Mouse (Mus musculus) kidney, embryonic 16.5 days (tissue): Measurements from ENCODE around the gene Ints1. TPM values are rescaled to one million over a fixed set of nuclear protein-coding genes. Genes with fewer than 3 reads are reported as not detected.
A peak's percentile ranks its signal among the peaks of the same experiment; 100 is the strongest.
"Not testable (repeated sequence)": the region's sequence is repeated elsewhere in the genome, so short reads cannot be mapped to it uniquely, and the experiment has no call there.

Experiments used
- ATAC-seq: fragments of 200-750 bp; cut with Nextera tagmentation; 2 replicates; pipeline ENCODE4 v1.8.0; 2017; ENCODE audit warnings: moderate TSS enrichment; ENCODE audit not compliant: low FRiP score, low TSS enrichment
- H3K27ac ChIP-seq: fragments of 300-500 bp; sonication (generic); 2 replicates; pipeline ENCODE4 v1.5.1; 2014; ENCODE audit warnings: low read length
- H3K27me3 ChIP-seq: fragments of 300-500 bp; sonication (generic); 2 replicates; pipeline ENCODE4 v1.6.1; 2014; ENCODE audit warnings: low read length, control low read depth, mixed read lengths; ENCODE audit not compliant: insufficient read depth
- H3K36me3 ChIP-seq: fragments of 300-500 bp; sonication (generic); 2 replicates; pipeline ENCODE4 v1.6.1; 2014; ENCODE audit warnings: low read length, control low read depth, mixed read lengths; ENCODE audit not compliant: insufficient read depth
- H3K4me1 ChIP-seq: fragments of 300-500 bp; sonication (generic); 2 replicates; pipeline ENCODE4 v1.6.1; 2014; ENCODE audit warnings: low read length, control low read depth, mixed read lengths; ENCODE audit not compliant: insufficient read depth
- H3K4me2 ChIP-seq: fragments of 300-500 bp; sonication (generic); replicated peaks from 2 replicates; pipeline ENCODE4 v1.6.1; 2014; ENCODE audit warnings: low read depth, low read length
- H3K4me3 ChIP-seq: fragments of 300-500 bp; sonication (generic); 2 replicates; pipeline ENCODE4 v1.5.1; 2014; ENCODE audit warnings: mild to moderate bottlenecking, low read length
- H3K9ac ChIP-seq: fragments of 300-500 bp; sonication (generic); replicated peaks from 2 replicates; pipeline ENCODE4 v1.6.1; 2014; ENCODE audit warnings: low read length
- H3K9me3 ChIP-seq: fragments of 300-500 bp; sonication (generic); 2 replicates; pipeline ENCODE4 v1.6.1; 2016; ENCODE audit warnings: low read length, control low read depth
- WGBS: fragments of 180-500 bp; shearing (Covaris S2); extraction: QIAGEN DNeasy Blood & Tissue Kit; methylation state at CpG from one replicate; pipeline ENCODE4 v1.1.7; 2014; 5-methylcytosine and 5-hydroxymethylcytosine counted together
- polyA plus RNA-seq: library from polyadenylated mRNA; unstranded; fragments of >200 nt; fragmentation: Nextera tagmentation; extraction: Ambion mirVana; gene quantifications from 2 replicates; pipeline ENCODE4 v1.2.1, GENCODE M21; 2015

Gene Ints1
- polyA plus RNA-seq, 1 experiment from 2014 or later = 28.3 TPM

- 91% methylated on average over 8 of the region's 8 CpGs for WGBS
- ATAC-seq = no peak
- no peaks in the 10 kb centered on the region for H3K9me3 ChIP-seq
- no peak overlapping the region for H3K9ac ChIP-seq
- H3K27ac ChIP-seq = no peak overlapping the region
- H3K4me3 ChIP-seq = no peak overlapping the region
- H3K36me3 ChIP-seq = peaks cover 86% of the 10 kb centered on the region
- H3K4me2 ChIP-seq = no peak overlapping the region
- no peaks in the 10 kb centered on the region for H3K4me1 ChIP-seq
- H3K27me3 ChIP-seq = no peaks in the 10 kb centered on the region
Measured at GRCm38 (mm10) chr5:139768216-139768615, 7.3 kb downstream of the Ints1 start.

GRCm38 (mm10) chr5:139764296-139764695 is 11.2 kb downstream of the Ints1 start:
- no peak overlapping the region for H3K4me2 ChIP-seq
- H3K27ac ChIP-seq = no peak overlapping the region
- H3K9me3 ChIP-seq = no peaks in the 10 kb centered on the region
- no peak overlapping the region for H3K4me3 ChIP-seq
- WGBS = 73% methylated on average over 11 of the region's 11 CpGs
- H3K4me1 ChIP-seq = no peaks in the 10 kb centered on the region
- ATAC-seq = 0 out of 2 replicates have a peak, but pooled peaks have one; percentile 16
- no peaks in the 10 kb centered on the region for H3K27me3 ChIP-seq
- peaks cover 78% of the 10 kb centered on the region for H3K36me3 ChIP-seq
- H3K9ac ChIP-seq = no peak overlapping the region

- no peak overlapping the region for H3K27ac ChIP-seq
- 84% methylated on average over 16 of the region's 16 CpGs for WGBS
- H3K9me3 ChIP-seq = no peaks in the 10 kb centered on the region
- ATAC-seq = no peak
- no peak overlapping the region for H3K4me3 ChIP-seq
- no peaks in the 10 kb centered on the region for H3K4me1 ChIP-seq
- no peak overlapping the region for H3K9ac ChIP-seq
- peaks cover 73% of the 10 kb centered on the region for H3K36me3 ChIP-seq
- H3K4me2 ChIP-seq = no peak overlapping the region
- no peaks in the 10 kb centered on the region for H3K27me3 ChIP-seq
Measured at GRCm38 (mm10) chr5:139758096-139758495, 17.4 kb downstream of the Ints1 start.

GRCm38 (mm10) chr5:139756586-139756985 is 18.9 kb downstream of the Ints1 start:
- no peak overlapping the region for H3K4me3 ChIP-seq
- no peak overlapping the region for H3K27ac ChIP-seq
- H3K36me3 ChIP-seq = peaks cover 67% of the 10 kb centered on the region
- ATAC-seq = no peak
- no peaks in the 10 kb centered on the region for H3K9me3 ChIP-seq
- no peak overlapping the region for H3K4me2 ChIP-seq
- WGBS = 90% methylated on average over 2 of the region's 2 CpGs
- no peak overlapping the region for H3K9ac ChIP-seq
- H3K4me1 ChIP-seq = no peaks in the 10 kb centered on the region
- no peaks in the 10 kb centered on the region for H3K27me3 ChIP-seq

GRCm38 (mm10) chr5:139756135-139756534 is 19.3 kb downstream of the Ints1 start:
- no peaks in the 10 kb centered on the region for H3K4me1 ChIP-seq
- no peak for ATAC-seq
- whole genome bisulfite sequencing = 91% methylated on average over 12 of the region's 12 CpGs
- no peaks in the 10 kb centered on the region for H3K27me3 ChIP-seq
- H3K9me3 ChIP-seq = no peaks in the 10 kb centered on the region
- no peak overlapping the region for H3K9ac ChIP-seq
- no peak overlapping the region for H3K4me3 ChIP-seq
- H3K27ac ChIP-seq = no peak overlapping the region
- no peak overlapping the region for H3K4me2 ChIP-seq
- peaks cover 68% of the 10 kb centered on the region for H3K36me3 ChIP-seq

GRCm38 (mm10) chr5:139754753-139755152 is 20.7 kb downstream of the Ints1 start:
- Histone ChIP-seq H3K36me3 (peaks cover 65% of the 10 kb centered on the region), H3K4me3 (no peak overlapping the region), H3K4me1 (no peaks in the 10 kb centered on the region), H3K27me3 (no peaks in the 10 kb centered on the region), H3K4me2 (no peak overlapping the region), H3K9ac (no peak overlapping the region), H3K27ac (no peak overlapping the region), H3K9me3 (no peaks in the 10 kb centered on the region)
- WGBS = 36% methylated on average over 12 of the region's 12 CpGs
- ATAC-seq = no peak

GRCm38 (mm10) chr5:139750535-139750934 is 24.9 kb downstream of the Ints1 start:
- no peak overlapping the region for H3K4me2 ChIP-seq
- H3K9me3 ChIP-seq = no peaks in the 10 kb centered on the region
- H3K9ac ChIP-seq = no peak overlapping the region
- no peak for ATAC-seq
- H3K4me1 ChIP-seq = no peaks in the 10 kb centered on the region
- no peaks in the 10 kb centered on the region for H3K27me3 ChIP-seq
- H3K27ac ChIP-seq = no peak overlapping the region
- H3K4me3 ChIP-seq = no peak overlapping the region
- peaks cover 27% of the 10 kb centered on the region for H3K36me3 ChIP-seq

GRCm38 (mm10) chr5:139749413-139750125 is 25.9 kb downstream of the Ints1 start:
- H3K27ac ChIP-seq = no peak overlapping the region
- no peak for ATAC-seq

GRCm38 (mm10) chr5:139745771-139746170 is 29.7 kb downstream of the Ints1 start:
- Histone ChIP-seq H3K27me3 (no peaks in the 10 kb centered on the region), H3K9me3 (no peaks in the 10 kb centered on the region), H3K9ac (no peak overlapping the region), H3K4me2 (no peak overlapping the region), H3K4me3 (no peak overlapping the region), H3K36me3 (0 out of 2 replicates have a peak, but pooled peaks cover under 1% of the 10 kb centered on the region), H3K27ac (no peak overlapping the region), H3K4me1 (no peaks in the 10 kb centered on the region)
- ATAC-seq = peak; percentile 85
- 3% methylated on average over 3 of the region's 3 CpGs for WGBS

More at GRCm38 (mm10) chr5:139749413-139750125, 25.9 kb downstream of the Ints1 start:
- Histone ChIP-seq H3K4me1 (no peaks in the 10 kb centered on the region), H3K27me3 (no peaks in the 10 kb centered on the region), H3K9me3 (no peaks in the 10 kb centered on the region), H3K9ac (no peak overlapping the region), H3K36me3 (peaks cover 21% of the 10 kb centered on the region), H3K4me3 (no peak overlapping the region), H3K4me2 (no peak overlapping the region)
- WGBS = 84% methylated on average over 16 of the region's 16 CpGs

- H3K27ac ChIP-seq, H3K4me1 ChIP-seq, H3K4me2 ChIP-seq, H3K9ac ChIP-seq, ATAC-seq, H3K9me3 ChIP-seq, H3K36me3 ChIP-seq, H3K27me3 ChIP-seq, H3K4me3 ChIP-seq: not testable (repeated sequence)
- WGBS = 29% methylated on average over 3 of the region's 3 CpGs
Measured at GRCm38 (mm10) chr5:139742640-139743039, 32.8 kb downstream of the Ints1 start.
